Mouse (Mus musculus) lung, postnatal 0 days (tissue): ENCODE data around the gene Tmprss13.

Experiments
- CTCF ChIP-seq: IDR thresholded peaks from 2 replicates; pipeline ENCODE4 v1.5.1; 2016; ENCODE audit warnings: antibody characterized with exemption, mild to moderate bottlenecking
- EP300 ChIP-seq: IDR thresholded peaks from 2 replicates; pipeline ENCODE4 v1.6.1; 2016; ENCODE audit warnings: antibody characterized with exemption, mild to moderate bottlenecking, control low read depth

- no peak for TF ChIP-seq EP300
- TF ChIP-seq CTCF, result no peak
Measured at GRCm38 (mm10) chr9:45348560-45348959, 29.7 kb downstream of the Tmprss13 start.
